Mouse (Mus musculus) liver, embryonic 11.5 days (tissue): ENCODE results near the gene Ces2g. TPM values are rescaled to one million over a fixed set of nuclear protein-coding genes. Genes with fewer than 3 reads are reported as not detected.

ENCODE experiments used
- ATAC-seq: fragments of 200-750 bp; cut with Nextera tagmentation; replicated peaks from 2 replicates; pipeline ENCODE4 v1.8.0; 2017; ENCODE audit warnings: moderate number of reproducible peaks, mild to moderate bottlenecking, moderate TSS enrichment, moderate library complexity; ENCODE audit not compliant: low FRiP score
- DNase-seq: peaks from one replicate; pipeline ENCODE4 v3.0.0-alpha.2; 2017; ENCODE audit warnings: low spot score
- H3K27ac ChIP-seq: fragments of 300-500 bp; sonication (generic); 2 replicates; pipeline ENCODE4 v1.5.1; 2014; ENCODE audit warnings: mild to moderate bottlenecking, low read depth, low read length, control low read depth
- H3K27me3 ChIP-seq: fragments of 300-500 bp; sonication (generic); replicated peaks from 2 replicates; pipeline ENCODE4 v1.6.1; 2014; ENCODE audit warnings: low read length, mixed read lengths; ENCODE audit not compliant: control insufficient read depth, insufficient read depth
- H3K36me3 ChIP-seq: fragments of 300-500 bp; sonication (generic); 2 replicates; pipeline ENCODE4 v1.6.1; 2014; ENCODE audit warnings: mild to moderate bottlenecking, low read length, moderate library complexity, mixed read lengths; ENCODE audit not compliant: control insufficient read depth, insufficient read depth
- H3K4me1 ChIP-seq: fragments of 300-500 bp; sonication (generic); replicated peaks from 2 replicates; pipeline ENCODE4 v1.6.1; 2014; ENCODE audit warnings: low read length, mixed read lengths; ENCODE audit not compliant: control insufficient read depth, insufficient read depth
- H3K4me2 ChIP-seq: fragments of 300-500 bp; sonication (generic); 2 replicates; pipeline ENCODE4 v1.6.1; 2014; ENCODE audit warnings: mild to moderate bottlenecking, control low read depth, moderate library complexity
- H3K4me3 ChIP-seq: fragments of 300-500 bp; sonication (generic); 2 replicates; pipeline ENCODE4 v1.5.1; 2014; ENCODE audit warnings: low read depth, low read length, control low read depth
- H3K9ac ChIP-seq: fragments of 300-500 bp; sonication (generic); 2 replicates; pipeline ENCODE4 v1.6.1; 2014; ENCODE audit warnings: low read depth, low read length, control low read depth
- H3K9me3 ChIP-seq: fragments of 300-500 bp; sonication (generic); 2 replicates; pipeline ENCODE4 v1.6.1; 2016; ENCODE audit warnings: low read length, inconsistent platforms, mixed read lengths; ENCODE audit not compliant: control insufficient read depth
- WGBS: fragments of 180-500 bp; shearing (Covaris S2); extraction: QIAGEN DNeasy Blood & Tissue Kit; methylation state at CpG from one replicate; pipeline ENCODE4 v1.1.7; 2014; 5-methylcytosine and 5-hydroxymethylcytosine counted together
- polyA plus RNA-seq: library from polyadenylated mRNA; unstranded; fragments of >200 nt; fragmentation: Nextera tagmentation; extraction: Ambion mirVana; gene quantifications from 2 replicates; pipeline ENCODE4 v1.2.1, GENCODE M21; 2014

Gene Ces2g
- 7.1 and 7.7 TPM in 2 replicates for polyA plus RNA-seq

GRCm38 (mm10) chr8:104961537-104961961, at the start of gene Ces2g:
Gene Ces2g (plus strand): TSS chr8:104961718.
- Histone ChIP-seq H3K4me1 (no peaks in the 10 kb centered on the region), H3K27me3 (no peaks in the 10 kb centered on the region), H3K9me3 (no peaks in the 10 kb centered on the region), H3K4me3 (peak within 1 kb of the TSS; percentile 30; the same call in 1 of the 2 replicates), H3K4me2 (peak within 1 kb of the TSS; percentile 32), H3K27ac (peak within 1 kb of the TSS; percentile 52), H3K36me3 (no peaks in the 10 kb centered on the region), H3K9ac (no peak within 1 kb of the TSS)
- ATAC-seq (no peak), DNase-seq (peak; percentile 32)
- 59% methylated on average over 5 of the region's 5 CpGs for WGBS

DNA sequence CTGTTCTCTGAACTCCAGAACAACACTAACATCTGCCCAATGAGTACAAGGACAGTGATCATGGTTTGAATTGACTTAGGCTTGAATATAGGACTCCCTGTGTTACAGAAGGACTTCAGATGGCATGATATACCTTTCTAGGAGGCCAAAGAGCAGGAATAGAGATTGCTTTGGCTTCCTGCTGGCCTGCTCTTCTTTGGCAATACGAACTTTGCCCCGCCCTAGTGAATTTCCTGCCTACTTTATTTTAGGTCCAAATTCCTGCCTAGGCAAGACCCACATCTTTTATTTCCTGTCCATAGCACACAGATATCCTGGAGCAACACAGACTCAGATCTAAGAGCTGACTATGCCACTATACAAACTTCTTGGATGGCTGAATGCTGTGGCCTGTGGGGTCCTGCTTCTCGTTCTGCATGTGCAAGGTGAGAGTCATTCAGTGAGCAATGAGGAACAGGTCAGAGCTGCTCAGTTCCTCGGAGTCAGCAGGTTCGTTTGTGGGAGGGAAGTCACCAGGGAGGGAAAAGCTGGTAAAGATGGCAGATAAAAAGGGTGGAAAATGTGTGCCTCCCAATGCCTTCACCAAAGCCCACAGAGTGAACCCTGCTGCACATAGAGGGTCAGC, 35.4 kb upstream of the Ces2g start, which contains the start of gene Ces2e:
Gene Ces2e, plus strand, starts transcription at position 289 of the 625 bp plus-strand sequence.
- no peak within 1 kb of the TSS for H3K4me3 ChIP-seq

DNA sequence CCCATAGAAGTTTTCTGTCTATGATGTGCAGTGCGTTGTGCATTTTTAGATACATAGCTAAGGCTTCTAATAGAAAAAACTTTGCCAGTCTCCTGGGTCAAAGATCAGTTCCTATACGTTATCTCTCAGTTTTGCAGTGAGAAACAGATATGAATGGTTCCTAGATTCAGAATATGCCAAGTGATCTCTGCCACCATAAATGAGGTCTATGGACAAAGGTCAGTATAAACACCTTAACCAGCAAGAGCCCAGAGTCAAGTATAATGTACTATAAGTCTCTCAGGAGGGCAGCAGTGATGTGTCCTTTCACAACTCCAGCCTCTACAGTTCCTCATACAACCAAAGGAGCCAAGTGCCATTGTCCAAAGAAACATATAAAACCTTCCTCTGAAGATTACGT, 34.2 kb upstream of the Ces2g start:
- H3K4me2 ChIP-seq, result no peak overlapping the region
- no peaks in the 10 kb centered on the region for H3K9me3 ChIP-seq
- H3K9ac ChIP-seq, result no peak overlapping the region
- H3K27ac ChIP-seq, result no peak overlapping the region
- 70% methylated on average over 3 of the region's 3 CpGs for WGBS
- no peaks in the 10 kb centered on the region for H3K4me1 ChIP-seq
- H3K4me3 ChIP-seq, result no peak overlapping the region
- no peaks in the 10 kb centered on the region for H3K36me3 ChIP-seq
- DNase-seq (no peak), ATAC-seq (no peak)
- H3K27me3 ChIP-seq, result no peaks in the 10 kb centered on the region

More for the DNA sequence above, 35.4 kb upstream of the Ces2g start, which contains the start of gene Ces2e:
- DNase-seq, result no peak
- H3K27ac ChIP-seq, result no peak within 1 kb of the TSS
- no peaks in the 10 kb centered on the region for H3K9me3 ChIP-seq
- no peak within 1 kb of the TSS for H3K9ac ChIP-seq
- H3K27me3 ChIP-seq, result no peaks in the 10 kb centered on the region
- ATAC-seq, result no peak
- H3K4me1 ChIP-seq, result no peaks in the 10 kb centered on the region
- H3K36me3 ChIP-seq, result no peaks in the 10 kb centered on the region
- no peak within 1 kb of the TSS for H3K4me2 ChIP-seq
- WGBS, result 67% methylated on average over 5 of the region's 5 CpGs

GRCm38 (mm10) chr8:104944665-104945064, 16.9 kb upstream of the Ces2g start:
- Histone ChIP-seq H3K9me3 (no peaks in the 10 kb centered on the region), H3K4me3 (no peak overlapping the region), H3K27ac (no peak overlapping the region), H3K4me1 (no peaks in the 10 kb centered on the region), H3K9ac (no peak overlapping the region), H3K27me3 (no peaks in the 10 kb centered on the region), H3K4me2 (no peak overlapping the region), H3K36me3 (no peaks in the 10 kb centered on the region)
- ATAC-seq (no peak), DNase-seq (no peak)
- WGBS, result 79% methylated on average over 2 of the region's 2 CpGs

GRCm38 (mm10) chr8:104947056-104947455, 14.5 kb upstream of the Ces2g start, which contains the start of gene Ces2f:
Gene Ces2f (plus strand): TSS chr8:104947356.
- H3K27ac ChIP-seq, result no peak within 1 kb of the TSS
- DNase-seq (no peak), ATAC-seq (no peak)
- H3K4me1 ChIP-seq, result no peaks in the 10 kb centered on the region
- H3K4me2 ChIP-seq, result no peak within 1 kb of the TSS
- no peaks in the 10 kb centered on the region for H3K9me3 ChIP-seq
- 81% methylated on average over 4 of the region's 4 CpGs for WGBS
- no peaks in the 10 kb centered on the region for H3K36me3 ChIP-seq
- no peak within 1 kb of the TSS for H3K4me3 ChIP-seq
- H3K27me3 ChIP-seq, result no peaks in the 10 kb centered on the region
- no peak within 1 kb of the TSS for H3K9ac ChIP-seq

DNA sequence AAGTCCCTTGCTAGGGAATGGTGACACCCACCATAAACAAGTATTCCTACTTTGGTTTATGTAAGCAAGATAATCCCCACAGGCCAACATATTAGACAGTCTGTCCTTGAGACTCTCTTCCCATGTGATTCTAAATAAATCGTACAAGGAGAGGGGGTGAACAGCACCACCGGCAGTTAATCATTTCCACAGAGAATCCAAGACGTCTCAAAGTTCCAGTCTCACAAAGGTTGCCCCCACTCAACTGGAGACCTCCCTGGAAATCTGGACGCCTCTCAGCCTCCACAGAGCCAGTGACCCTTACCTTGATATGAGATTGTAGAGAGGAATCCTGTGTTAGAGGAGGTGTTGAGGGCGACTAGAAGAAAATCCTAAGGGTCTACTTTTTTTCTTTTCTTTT, 12.5 kb upstream of the Ces2g start:
- no peak for DNase-seq
- no peak overlapping the region for H3K4me2 ChIP-seq
- ATAC-seq, result no peak

GRCm38 (mm10) chr8:104962229-104962901, 847 bp downstream of the Ces2g start:
- peak; percentile 94 for ATAC-seq
- DNase-seq, result no peak
- no peaks in the 10 kb centered on the region for H3K27me3 ChIP-seq
- H3K27ac ChIP-seq, result no peak overlapping the region; the same call in 1 of the 2 replicates
- no peaks in the 10 kb centered on the region for H3K9me3 ChIP-seq
- WGBS, result 63% methylated on average over 8 of the region's 8 CpGs
- peak overlapping the region; percentile 32 for H3K4me2 ChIP-seq
- peak overlapping the region; percentile 30; the same call in 1 of the 2 replicates for H3K4me3 ChIP-seq
- H3K9ac ChIP-seq, result no peak overlapping the region
- no peaks in the 10 kb centered on the region for H3K4me1 ChIP-seq
- H3K36me3 ChIP-seq, result no peaks in the 10 kb centered on the region

More for the DNA sequence above, 12.5 kb upstream of the Ces2g start:
- Histone ChIP-seq H3K36me3 (no peaks in the 10 kb centered on the region), H3K9ac (no peak overlapping the region), H3K27ac (no peak overlapping the region), H3K27me3 (no peaks in the 10 kb centered on the region), H3K4me1 (no peaks in the 10 kb centered on the region), H3K4me3 (no peak overlapping the region), H3K9me3 (no peaks in the 10 kb centered on the region)
- 73% methylated on average over 5 of the region's 5 CpGs for WGBS

DNA sequence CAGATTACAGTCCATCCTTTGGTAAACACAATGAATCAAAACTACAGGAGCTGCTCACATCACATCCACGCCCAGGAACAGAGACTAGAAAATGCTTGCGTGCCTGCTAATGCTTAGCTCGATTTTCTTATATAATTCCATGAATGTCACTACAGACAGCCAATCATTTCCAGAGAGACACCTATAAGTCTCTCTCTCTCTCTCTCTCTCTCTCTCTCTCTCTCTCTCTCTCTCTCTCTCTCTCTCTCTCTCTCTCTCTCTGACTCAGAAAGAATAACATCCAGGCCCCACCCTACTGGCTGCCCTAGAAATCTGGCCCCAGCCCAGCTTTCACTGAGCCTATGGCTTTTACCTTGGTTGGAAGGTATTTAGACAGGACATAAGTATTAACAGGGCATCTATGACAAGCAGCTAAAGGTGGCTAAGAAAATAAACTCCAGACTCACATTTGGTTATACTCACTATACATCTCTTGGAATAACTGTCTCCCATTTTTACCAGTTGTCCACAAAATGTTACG, 1.9 kb downstream of the Ces2g start:
- Histone ChIP-seq H3K27me3 (no peaks in the 10 kb centered on the region), H3K9me3 (no peaks in the 10 kb centered on the region), H3K4me2 (peak overlapping the region; percentile 32), H3K9ac (no peak overlapping the region), H3K36me3 (no peaks in the 10 kb centered on the region), H3K4me1 (no peaks in the 10 kb centered on the region), H3K4me3 (peak overlapping the region; percentile 30; the same call in 1 of the 2 replicates), H3K27ac (no peak overlapping the region)
- DNase-seq (no peak), ATAC-seq (no peak)
- 78% methylated on average over 4 of the region's 4 CpGs for WGBS
